In the genomic region with DNA sequence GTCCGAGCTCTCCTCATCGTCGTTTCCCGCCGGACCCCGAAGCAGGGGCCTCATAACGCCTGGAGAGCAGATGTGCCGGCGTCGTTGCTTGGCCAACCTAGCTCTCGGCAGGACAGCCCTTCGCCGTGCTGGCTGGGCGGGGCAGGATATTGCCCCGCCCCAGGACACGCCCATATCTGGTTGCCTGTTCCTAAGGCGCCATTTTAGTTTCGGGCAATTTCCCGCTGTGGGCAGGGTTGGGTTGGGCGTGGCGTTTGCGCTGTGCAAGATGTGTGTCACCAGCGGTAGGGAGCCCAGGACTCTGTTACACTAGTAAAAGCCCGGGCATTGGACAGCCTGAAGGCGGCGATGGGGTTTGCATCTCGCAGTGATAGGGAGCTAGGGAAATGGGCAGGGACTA, we compare ENCODE assay signal across 8 mouse cellular contexts. TPM values are rescaled to one million over a fixed set of nuclear protein-coding genes. Genes with fewer than 3 reads are reported as not detected.
A peak's percentile ranks its signal among the peaks of the same experiment; 100 is the strongest.
DNase-seq lines count a peak whose midpoint lies in the region; ATAC-seq and TF ChIP-seq lines count a peak whose summit lies in the region.

A gene (minus strand): TSS at position 128 of the 400 bp plus-strand sequence.

- H3K27me3 ChIP-seq in kidney, embryonic 14.5 days (ENCODE audit: control insufficient read depth, insufficient read depth, low read length): no peaks in the 10 kb centered on the region
- H3K27me3 ChIP-seq in limb, embryonic 15.5 days: no peaks in the 10 kb centered on the region

- peak; percentile 98 for ATAC-seq in kidney, embryonic 14.5 days (ENCODE audit: low FRiP score, low TSS enrichment)
- ATAC-seq in limb, embryonic 15.5 days (ENCODE audit: insufficient number of reproducible peaks, low FRiP score, low TSS enrichment, low read depth): peak; percentile 97

- peak within 1 kb of the TSS; percentile 57 for H3K9ac ChIP-seq in kidney, embryonic 14.5 days (ENCODE audit: low read depth, low read length)
- peak within 1 kb of the TSS; percentile 56; the same call in 1 of the 2 replicates for H3K9ac ChIP-seq in limb, embryonic 15.5 days

- H3K27ac ChIP-seq in bone marrow macrophage, adult 2 months (ENCODE audit: insufficient read depth, low read depth, low read length): peak within 1 kb of the TSS; percentile 100
- H3K27ac ChIP-seq in embryonic fibroblast, embryonic 13.5 days (ENCODE audit: insufficient read depth, low read length): peak within 1 kb of the TSS; percentile 71
- H3K27ac ChIP-seq in kidney, embryonic 14.5 days (ENCODE audit: low read depth, low read length): peak within 1 kb of the TSS; percentile 68; the same call in 1 of the 2 replicates
- H3K27ac ChIP-seq in limb, embryonic 15.5 days: peak within 1 kb of the TSS; percentile 80

- H3K4me2 ChIP-seq in kidney, embryonic 14.5 days (replicated peaks; ENCODE audit: low read depth, low read length): peak within 1 kb of the TSS; percentile 61
- H3K4me2 ChIP-seq in limb, embryonic 15.5 days: peak within 1 kb of the TSS; percentile 48

- no peak for TF ChIP-seq CTCF in bone marrow macrophage, adult 2 months (IDR thresholded peaks at IDR 0.05; ENCODE audit: low read depth, low read length)
- no peak for TF ChIP-seq CTCF in embryonic fibroblast, embryonic 13.5 days (IDR thresholded peaks at IDR 0.05; ENCODE audit: borderline replicate concordance, insufficient read depth, low read length)

- H3K36me3 ChIP-seq in kidney, embryonic 14.5 days (ENCODE audit: control insufficient read depth, insufficient read depth, low read length): no peaks in the 10 kb centered on the region; the same call in 1 of the 2 replicates
- H3K36me3 ChIP-seq in limb, embryonic 15.5 days: peaks cover 7% of the 10 kb centered on the region

- no peaks in the 10 kb centered on the region for H3K9me3 ChIP-seq in kidney, embryonic 14.5 days (ENCODE audit: control insufficient read depth, low read length)
- no peaks in the 10 kb centered on the region for H3K9me3 ChIP-seq in limb, embryonic 15.5 days

- TF ChIP-seq POLR2A in bone marrow macrophage, adult 2 months (IDR thresholded peaks at IDR 0.05; ENCODE audit: borderline replicate concordance, low read depth, low read length): no peak; the same call in 1 of the 2 replicates
- peak; percentile 70 for TF ChIP-seq POLR2A in embryonic fibroblast, embryonic 13.5 days (IDR thresholded peaks at IDR 0.05; ENCODE audit: low read depth, low read length)

- WGBS in kidney, embryonic 14.5 days: under 1% methylated on average over 27 of the region's 27 CpGs
- WGBS in limb, embryonic 15.5 days: under 1% methylated on average over 27 of the region's 27 CpGs

- H3K4me3 ChIP-seq in bone marrow macrophage, adult 2 months (ENCODE audit: insufficient read depth, low read length): peak within 1 kb of the TSS; percentile 85
- H3K4me3 ChIP-seq in embryonic fibroblast, embryonic 13.5 days (ENCODE audit: insufficient read depth, low read length): peak within 1 kb of the TSS; percentile 85
- peak within 1 kb of the TSS; percentile 56 for H3K4me3 ChIP-seq in kidney, embryonic 14.5 days (ENCODE audit: low read length)
- H3K4me3 ChIP-seq in limb, embryonic 15.5 days: peak within 1 kb of the TSS; percentile 70

- H3K4me1 ChIP-seq in bone marrow macrophage, adult 2 months (ENCODE audit: control insufficient read depth, insufficient read depth, low read length): peaks cover 31% of the 10 kb centered on the region
- H3K4me1 ChIP-seq in embryonic fibroblast, embryonic 13.5 days (ENCODE audit: control insufficient read depth, insufficient read depth, low read length): no peaks in the 10 kb centered on the region
- 0 out of 2 replicates have a peak, but pooled peaks cover 6% of the 10 kb centered on the region for H3K4me1 ChIP-seq in kidney, embryonic 14.5 days (ENCODE audit: control insufficient read depth, insufficient read depth, low read length)
- peaks cover 3% of the 10 kb centered on the region for H3K4me1 ChIP-seq in limb, embryonic 15.5 days

- DNase-seq in A20 (ENCODE audit: low read depth, low spot score): peak; percentile 98
- peak; percentile 88 to 92 for DNase-seq in heart, adult 9 months (ENCODE audit: low spot score in 2 of 2)
- peak; percentile 90 to 93 for DNase-seq in monocyte, adult 2 months (ENCODE audit: low read depth in 1 of 2, low spot score in 2 of 2)
- peak; percentile 92 to 94 for DNase-seq in spleen, postnatal 36 days (ENCODE audit: low spot score in 2 of 2)

RNA-seq across cellular contexts. Expression of the gene that starts here (rescaled TPM):
- polyA plus RNA-seq in bone marrow macrophage, adult 2 months (2012; ENCODE audit: insufficient read depth, insufficient read length, missing spikeins): 44.2 and 46.5 TPM in 2 replicates
- 12.2 and 12.7 TPM in 2 replicates for polyA plus RNA-seq in embryonic fibroblast, embryonic 13.5 days (2011; ENCODE audit: insufficient read length, low read depth, missing spikeins)
- 9.9 and 16.9 TPM in 2 replicates for polyA plus RNA-seq in kidney, embryonic 14.5 days (2014; fragmentation: Nextera tagmentation; extraction: Ambion mirVana)
- 22.4 and 22.9 TPM in 2 replicates for polyA plus RNA-seq in limb, embryonic 15.5 days (2015; fragmentation: Nextera tagmentation; extraction: Ambion mirVana)

Comparison
In these comparisons a context has a peak if more than half of its experiments do, and no peak if none do; other contexts are left out.
1. Peak in every context shown above with its lines: DNase-seq, ATAC-seq, H3K4me3 ChIP-seq and H3K27ac ChIP-seq.